Mouse (Mus musculus) hindbrain, embryonic 10.5 days (tissue): ENCODE measurements around the gene Mcu. TPM values are rescaled to one million over a fixed set of nuclear protein-coding genes. Genes with fewer than 3 reads are reported as not detected.

ENCODE experiments used
- DNase-seq: peaks from one replicate; pipeline ENCODE4 v3.0.0-alpha.2; 2017; ENCODE audit warnings: low spot score
- H3K27ac ChIP-seq: fragments of 300-500 bp; sonication (generic); 2 replicates; pipeline ENCODE4 v1.5.1; 2016; ENCODE audit warnings: mild to moderate bottlenecking, moderate library complexity
- H3K27me3 ChIP-seq: fragments of 300-500 bp; sonication (generic); 2 replicates; pipeline ENCODE4 v1.6.1; 2016; ENCODE audit warnings: mild to moderate bottlenecking; ENCODE audit not compliant: poor library complexity, insufficient read depth, severe bottlenecking
- H3K36me3 ChIP-seq: fragments of 300-500 bp; sonication (generic); 2 replicates; pipeline ENCODE4 v1.6.1; 2016; ENCODE audit warnings: mild to moderate bottlenecking, moderate library complexity
- H3K4me1 ChIP-seq: fragments of 300-500 bp; sonication (generic); replicated peaks from 2 replicates; pipeline ENCODE4 v1.6.1; 2016; ENCODE audit warnings: mild to moderate bottlenecking
- H3K4me3 ChIP-seq: fragments of 300-500 bp; sonication (generic); 2 replicates; pipeline ENCODE4 v1.5.1; 2016; ENCODE audit warnings: mild to moderate bottlenecking, moderate library complexity
- H3K9me3 ChIP-seq: fragments of 300-500 bp; sonication (generic); 2 replicates; pipeline ENCODE4 v1.6.1; 2016; ENCODE audit warnings: mild to moderate bottlenecking, moderate library complexity
- WGBS: fragments of 180-500 bp; shearing (Covaris S2); methylation state at CpG from one replicate; pipeline ENCODE4 v1.1.7; 2016; 5-methylcytosine and 5-hydroxymethylcytosine counted together
- polyA plus RNA-seq: library from polyadenylated mRNA; unstranded; fragments of >200 nt; fragmentation: Nextera tagmentation; extraction: Ambion mirVana; gene quantifications from 2 replicates; pipeline ENCODE4 v1.2.1, GENCODE M21; 2016

Gene Mcu
- polyA plus RNA-seq, 1 experiment from 2014 or later = 18.6 TPM

- peaks cover 26% of the 10 kb centered on the region for H3K4me1 ChIP-seq
- H3K36me3 ChIP-seq = 0 out of 2 replicates have a peak, but pooled peaks cover 3% of the 10 kb centered on the region
- H3K4me3 ChIP-seq = no peak overlapping the region
- WGBS = 83% methylated on average over 10 of the region's 10 CpGs
- no peaks in the 10 kb centered on the region for H3K9me3 ChIP-seq
- H3K27ac ChIP-seq = no peak overlapping the region
- H3K27me3 ChIP-seq = no peaks in the 10 kb centered on the region
- DNase-seq = no peak
These were observed 169.5 kb downstream of the Mcu start for GRCm38 (mm10) chr10:59446911-59447437.

- WGBS = 41% methylated on average over 8 of the region's 8 CpGs
- peaks cover 26% of the 10 kb centered on the region for H3K4me1 ChIP-seq
- DNase-seq = peak; percentile 38
- H3K9me3 ChIP-seq = no peaks in the 10 kb centered on the region
- H3K36me3 ChIP-seq = no peaks in the 10 kb centered on the region
- no peaks in the 10 kb centered on the region for H3K27me3 ChIP-seq
- no peak overlapping the region for H3K27ac ChIP-seq
- no peak overlapping the region for H3K4me3 ChIP-seq
These were observed 171.9 kb downstream of the Mcu start for GRCm38 (mm10) chr10:59444635-59445034.

GRCm38 (mm10) chr10:59444106-59444505 lies 172.4 kb downstream of the Mcu start:
- WGBS = 76% methylated on average over 3 of the region's 3 CpGs

GRCm38 (mm10) chr10:59443212-59443611 lies 173.3 kb downstream of the Mcu start:
- no peaks in the 10 kb centered on the region for H3K9me3 ChIP-seq
- H3K27me3 ChIP-seq = no peaks in the 10 kb centered on the region
- no peak overlapping the region for H3K4me3 ChIP-seq
- peaks cover 26% of the 10 kb centered on the region for H3K4me1 ChIP-seq
- DNase-seq = no peak
- WGBS = 42% methylated on average over 7 of the region's 7 CpGs
- H3K27ac ChIP-seq = no peak overlapping the region
- no peaks in the 10 kb centered on the region for H3K36me3 ChIP-seq

More at GRCm38 (mm10) chr10:59444106-59444505, 172.4 kb downstream of the Mcu start:
- Histone ChIP-seq H3K4me3 (no peak overlapping the region), H3K27me3 (no peaks in the 10 kb centered on the region), H3K27ac (no peak overlapping the region), H3K9me3 (no peaks in the 10 kb centered on the region), H3K4me1 (peaks cover 26% of the 10 kb centered on the region), H3K36me3 (no peaks in the 10 kb centered on the region)
- no peak for DNase-seq

- 86% methylated on average over 11 of the region's 11 CpGs for WGBS
- no peaks in the 10 kb centered on the region for H3K36me3 ChIP-seq
- no peak within 1 kb of the TSS for H3K4me3 ChIP-seq
- no peaks in the 10 kb centered on the region for H3K27me3 ChIP-seq
- DNase-seq = no peak
- H3K9me3 ChIP-seq = no peaks in the 10 kb centered on the region
- no peak within 1 kb of the TSS for H3K27ac ChIP-seq
- peaks cover 26% of the 10 kb centered on the region for H3K4me1 ChIP-seq
These were observed 174.8 kb downstream of the Mcu start, which contains the start of gene Oit3 for GRCm38 (mm10) chr10:59441735-59442134. Oit3 (minus strand) TSS chr10:59441778.

- Histone ChIP-seq H3K27ac (no peak overlapping the region), H3K9me3 (no peaks in the 10 kb centered on the region), H3K36me3 (no peaks in the 10 kb centered on the region), H3K4me1 (peaks cover 22% of the 10 kb centered on the region), H3K4me3 (no peak overlapping the region), H3K27me3 (no peaks in the 10 kb centered on the region)
- no peak for DNase-seq
- WGBS = 60% methylated on average over 6 of the region's 6 CpGs
These were observed 176.3 kb downstream of the Mcu start for GRCm38 (mm10) chr10:59440177-59440576.

- H3K9me3 ChIP-seq = no peaks in the 10 kb centered on the region
- no peaks in the 10 kb centered on the region for H3K27me3 ChIP-seq
- 68% methylated on average over 5 of the region's 5 CpGs for WGBS
- no peaks in the 10 kb centered on the region for H3K36me3 ChIP-seq
- DNase-seq = no peak
- H3K27ac ChIP-seq = no peak overlapping the region
- peaks cover 16% of the 10 kb centered on the region for H3K4me1 ChIP-seq
- no peak overlapping the region for H3K4me3 ChIP-seq
These were observed 177.0 kb downstream of the Mcu start for GRCm38 (mm10) chr10:59439508-59439931.

GRCm38 (mm10) chr10:59438651-59439050 lies 177.8 kb downstream of the Mcu start:
- no peaks in the 10 kb centered on the region for H3K36me3 ChIP-seq
- no peak for DNase-seq
- no peak overlapping the region for H3K27ac ChIP-seq
- H3K27me3 ChIP-seq = no peaks in the 10 kb centered on the region
- H3K4me3 ChIP-seq = no peak overlapping the region
- H3K4me1 ChIP-seq = peaks cover 7% of the 10 kb centered on the region; the same call in 1 of the 2 replicates
- no peaks in the 10 kb centered on the region for H3K9me3 ChIP-seq
- WGBS = 96% methylated on average over 12 of the region's 12 CpGs

- no peak overlapping the region for H3K27ac ChIP-seq
- WGBS = 95% methylated on average over 18 of the region's 18 CpGs
- DNase-seq = no peak
These were observed 180.7 kb downstream of the Mcu start for GRCm38 (mm10) chr10:59435746-59436145.

GRCm38 (mm10) chr10:59430701-59431218 lies 185.7 kb downstream of the Mcu start:
- no peaks in the 10 kb centered on the region for H3K27me3 ChIP-seq
- 79% methylated on average over 6 of the region's 6 CpGs for WGBS
- H3K9me3 ChIP-seq = no peaks in the 10 kb centered on the region
- peaks cover 14% of the 10 kb centered on the region; the same call in 1 of the 2 replicates for H3K4me1 ChIP-seq
- no peak overlapping the region for H3K27ac ChIP-seq
- DNase-seq = no peak
- H3K4me3 ChIP-seq = no peak overlapping the region
- H3K36me3 ChIP-seq = no peaks in the 10 kb centered on the region

More at GRCm38 (mm10) chr10:59435746-59436145, 180.7 kb downstream of the Mcu start:
- H3K9me3 ChIP-seq = no peaks in the 10 kb centered on the region
- H3K4me3 ChIP-seq = no peak overlapping the region
- no peaks in the 10 kb centered on the region for H3K36me3 ChIP-seq
- peaks cover 3% of the 10 kb centered on the region; the same call in 1 of the 2 replicates for H3K4me1 ChIP-seq
- no peaks in the 10 kb centered on the region for H3K27me3 ChIP-seq

- Histone ChIP-seq H3K27ac (no peak overlapping the region), H3K4me1 (peaks cover 14% of the 10 kb centered on the region; the same call in 1 of the 2 replicates), H3K27me3 (no peaks in the 10 kb centered on the region), H3K9me3 (no peaks in the 10 kb centered on the region), H3K4me3 (no peak overlapping the region), H3K36me3 (no peaks in the 10 kb centered on the region)
- 89% methylated on average over 16 of the region's 16 CpGs for WGBS
- DNase-seq = no peak
These were observed 186.9 kb downstream of the Mcu start for GRCm38 (mm10) chr10:59429448-59430135.

GRCm38 (mm10) chr10:59426371-59426770 lies 190.1 kb downstream of the Mcu start:
- Histone ChIP-seq H3K27me3 (no peaks in the 10 kb centered on the region), H3K36me3 (no peaks in the 10 kb centered on the region), H3K4me1 (peaks cover 14% of the 10 kb centered on the region; the same call in 1 of the 2 replicates), H3K9me3 (no peaks in the 10 kb centered on the region), H3K27ac (no peak overlapping the region), H3K4me3 (no peak overlapping the region)
- no peak for DNase-seq
- 71% methylated on average over 4 of the region's 4 CpGs for WGBS

GRCm38 (mm10) chr10:59425369-59425768 lies 191.1 kb downstream of the Mcu start:
- Histone ChIP-seq H3K36me3 (no peaks in the 10 kb centered on the region), H3K4me3 (no peak overlapping the region), H3K4me1 (peaks cover 8% of the 10 kb centered on the region; the same call in 1 of the 2 replicates), H3K27me3 (no peaks in the 10 kb centered on the region), H3K9me3 (no peaks in the 10 kb centered on the region), H3K27ac (no peak overlapping the region)
- DNase-seq = no peak
- 92% methylated on average over 7 of the region's 7 CpGs for WGBS
